Mouse (Mus musculus) heart, embryonic 14.5 days (tissue): ENCODE measurements around the gene Picalm. TPM values are rescaled to one million over a fixed set of nuclear protein-coding genes. Genes with fewer than 3 reads are reported as not detected.
A peak's percentile ranks its signal among the peaks of the same experiment; 100 is the strongest.

Source experiments
- ATAC-seq: fragments of 200-750 bp; cut with Nextera tagmentation; 2 replicates; pipeline ENCODE4 v1.8.0; 2017; ENCODE audit warnings: low read depth, moderate TSS enrichment; ENCODE audit not compliant: insufficient number of reproducible peaks, insufficient read depth, low FRiP score
- H3K27ac ChIP-seq, 2 experiments: fragments of 200-500 bp in 1 of 2; fragments of 300-500 bp in 1 of 2; sonication (generic) in 1 of 2; replicated peaks in 1 of 2; 2 replicates each; pipeline ENCODE4 v1.5.1; 2012 to 2014; ENCODE audit warnings: low read depth in 2 of 2, low read length in 2 of 2, control low read depth in 1 of 2, mild to moderate bottlenecking in 1 of 2, mixed read lengths in 1 of 2; ENCODE audit not compliant: control insufficient read depth in 1 of 2, insufficient read depth in 1 of 2
- H3K27me3 ChIP-seq: fragments of 300-500 bp; sonication (generic); 2 replicates; pipeline ENCODE4 v1.6.1; 2014; ENCODE audit warnings: mild to moderate bottlenecking, low read length, control low read depth; ENCODE audit not compliant: control insufficient read depth, insufficient read depth
- H3K36me3 ChIP-seq: fragments of 300-500 bp; sonication (generic); 2 replicates; pipeline ENCODE4 v1.6.1; 2014; ENCODE audit warnings: mild to moderate bottlenecking, control low read depth, low read length, mixed read lengths; ENCODE audit not compliant: control insufficient read depth, insufficient read depth
- H3K4me1 ChIP-seq, 2 experiments: fragments of 200-500 bp in 1 of 2; fragments of 300-500 bp in 1 of 2; sonication (generic) in 1 of 2; 2 replicates each; pipeline ENCODE4 v1.6.1; 2012 to 2014; ENCODE audit warnings: low read length in 2 of 2, control low read depth in 1 of 2, mixed read lengths in 1 of 2; ENCODE audit not compliant: control insufficient read depth in 2 of 2, insufficient read depth in 2 of 2
- H3K4me2 ChIP-seq: fragments of 300-500 bp; sonication (generic); 2 replicates; pipeline ENCODE4 v1.6.1; 2014; ENCODE audit warnings: mild to moderate bottlenecking, low read length
- H3K4me3 ChIP-seq, 2 experiments: fragments of 200-500 bp in 1 of 2; fragments of 300-500 bp in 1 of 2; sonication (generic) in 1 of 2; 2 replicates each; pipeline ENCODE4 v1.5.1; 2012 to 2014; ENCODE audit warnings: low read length in 2 of 2, mild to moderate bottlenecking in 2 of 2, control low read depth in 1 of 2, low read depth in 1 of 2, moderate library complexity in 1 of 2; ENCODE audit not compliant: control insufficient read depth in 1 of 2, insufficient read depth in 1 of 2
- H3K9ac ChIP-seq: fragments of 300-500 bp; sonication (generic); 2 replicates; pipeline ENCODE4 v1.6.1; 2014; ENCODE audit warnings: mild to moderate bottlenecking, low read length
- H3K9me3 ChIP-seq: fragments of 300-500 bp; sonication (generic); 2 replicates; pipeline ENCODE4 v1.6.1; 2016; ENCODE audit warnings: low read length, control low read depth; ENCODE audit not compliant: control insufficient read depth
- WGBS: fragments of 180-500 bp; shearing (Covaris S2); extraction: QIAGEN DNeasy Blood & Tissue Kit; methylation state at CpG from one replicate; pipeline ENCODE4 v1.1.7; 2014; 5-methylcytosine and 5-hydroxymethylcytosine counted together
- polyA plus RNA-seq: library from polyadenylated mRNA; unstranded; fragments of >200 nt; fragmentation: Nextera tagmentation; extraction: Ambion mirVana; gene quantifications from 2 replicates; pipeline ENCODE4 v1.2.1, GENCODE M21; 2014

The Picalm gene
- polyA plus RNA-seq, result 42.4 and 44.4 TPM in 2 replicates

- Histone ChIP-seq H3K4me3 (peak within 1 kb of the TSS; percentile 68 to 79), H3K9me3 (no peaks in the 10 kb centered on the region), H3K4me2 (peak within 1 kb of the TSS; percentile 82), H3K27ac (peak within 1 kb of the TSS; percentile 97 to 100), H3K27me3 (no peaks in the 10 kb centered on the region), H3K36me3 (no peaks in the 10 kb centered on the region), H3K9ac (peak within 1 kb of the TSS; percentile 92), H3K4me1 (peaks cover 0 to 30% of the 10 kb centered on the region in 2 experiments; a peak in 3 of 4 replicates)
- under 1% methylated on average over 64 of the region's 72 CpGs for WGBS
- ATAC-seq, result peak; percentile 97
Measured at GRCm38 (mm10) chr7:90129732-90130392, at the start of gene Picalm. Picalm (plus strand) TSS chr7:90130213.

- no peak overlapping the region for H3K27ac ChIP-seq
- ATAC-seq, result no peak
- H3K4me2 ChIP-seq, result no peak overlapping the region
- H3K9me3 ChIP-seq, result no peaks in the 10 kb centered on the region
- peaks cover 0 to 12% of the 10 kb centered on the region in 2 experiments for H3K4me1 ChIP-seq
- H3K27me3 ChIP-seq, result no peaks in the 10 kb centered on the region
- H3K9ac ChIP-seq, result no peak overlapping the region
- H3K36me3 ChIP-seq, result no peaks in the 10 kb centered on the region
- WGBS, result 63% methylated on average over 7 of the region's 7 CpGs
- H3K4me3 ChIP-seq, result no peak overlapping the region
Measured at GRCm38 (mm10) chr7:90083799-90084198, 46.2 kb upstream of the Picalm start.

GRCm38 (mm10) chr7:90084531-90084930, 45.5 kb upstream of the Picalm start:
- no peak for ATAC-seq
- Histone ChIP-seq H3K36me3 (no peaks in the 10 kb centered on the region), H3K9me3 (no peaks in the 10 kb centered on the region), H3K4me2 (no peak overlapping the region), H3K4me1 (peaks cover 0 to 12% of the 10 kb centered on the region in 2 experiments), H3K4me3 (no peak overlapping the region), H3K9ac (no peak overlapping the region), H3K27ac (no peak overlapping the region), H3K27me3 (no peaks in the 10 kb centered on the region)

GRCm38 (mm10) chr7:90085713-90086112, 44.3 kb upstream of the Picalm start:
- H3K27me3 ChIP-seq, result no peaks in the 10 kb centered on the region
- H3K4me1 ChIP-seq, result peaks cover 0 to 4% of the 10 kb centered on the region in 2 experiments; a peak in 3 of 4 replicates
- 49% methylated on average over 1 of the region's 1 CpGs for WGBS
- no peak overlapping the region for H3K4me2 ChIP-seq
- H3K27ac ChIP-seq, result no peak overlapping the region
- no peaks in the 10 kb centered on the region for H3K36me3 ChIP-seq
- no peak for ATAC-seq
- no peak overlapping the region for H3K4me3 ChIP-seq
- no peak overlapping the region for H3K9ac ChIP-seq
- H3K9me3 ChIP-seq, result no peaks in the 10 kb centered on the region

GRCm38 (mm10) chr7:90086821-90087220, 43.2 kb upstream of the Picalm start:
- no peaks in the 10 kb centered on the region for H3K27me3 ChIP-seq
- ATAC-seq, result no peak
- no peak overlapping the region for H3K9ac ChIP-seq
- H3K36me3 ChIP-seq, result no peaks in the 10 kb centered on the region
- H3K4me2 ChIP-seq, result no peak overlapping the region
- no peak overlapping the region for H3K27ac ChIP-seq
- H3K4me1 ChIP-seq, result no peaks in the 10 kb centered on the region; a peak in 1 of 4 replicates
- H3K4me3 ChIP-seq, result no peak overlapping the region
- H3K9me3 ChIP-seq, result no peaks in the 10 kb centered on the region

- H3K9me3 ChIP-seq, result no peaks in the 10 kb centered on the region
- ATAC-seq, result no peak
- WGBS, result 66% methylated on average over 4 of the region's 4 CpGs
- no peaks in the 10 kb centered on the region for H3K27me3 ChIP-seq
- no peak overlapping the region for H3K9ac ChIP-seq
- H3K4me2 ChIP-seq, result no peak overlapping the region
- no peaks in the 10 kb centered on the region for H3K4me1 ChIP-seq
- H3K4me3 ChIP-seq, result no peak overlapping the region
- no peaks in the 10 kb centered on the region for H3K36me3 ChIP-seq
- no peak overlapping the region for H3K27ac ChIP-seq
Measured at GRCm38 (mm10) chr7:90090996-90091395, 39.0 kb upstream of the Picalm start.

GRCm38 (mm10) chr7:90091756-90092155, 38.3 kb upstream of the Picalm start:
- Histone ChIP-seq H3K27ac (no peak overlapping the region), H3K4me2 (no peak overlapping the region), H3K9ac (no peak overlapping the region), H3K9me3 (no peaks in the 10 kb centered on the region), H3K27me3 (no peaks in the 10 kb centered on the region), H3K4me1 (no peaks in the 10 kb centered on the region), H3K4me3 (no peak overlapping the region), H3K36me3 (no peaks in the 10 kb centered on the region)
- WGBS, result 35% methylated on average over 2 of the region's 2 CpGs
- no peak for ATAC-seq
